Mouse (Mus musculus) left cerebral cortex, postnatal 14 days (tissue): ENCODE measurements around the gene Uts2b. TPM values are rescaled to one million over a fixed set of nuclear protein-coding genes. Genes with fewer than 3 reads are reported as not detected.

ENCODE experiments used
- DNase-seq, 2 experiments: peaks; one replicate each; pipeline ENCODE4 v3.0.0; 2021 to 2022; ENCODE audit warnings: low spot score in 2 of 2, mixed read lengths in 1 of 2
- intact Hi-C: fragments of 180-260 bp; cut with DNase I; formaldehyde crosslinking; loops from one replicate; pipeline ENCODE4 v1.15.1; 2025
- long read RNA-seq, 2 experiments: library from polyadenylated mRNA; stranded (forward); transcript quantifications; one replicate each; pipeline ENCODE4 v2.0.0; 2021
- total RNA-seq, 2 experiments: library from RNA; stranded (reverse); gene quantifications; 2 replicates each; pipeline ENCODE4 v1.2.3; 2021

The Uts2b gene
- total RNA-seq = not detected
- long read RNA-seq, experiment 1 = 0 reads
- long read RNA-seq, experiment 2 = 0 reads

DNA sequence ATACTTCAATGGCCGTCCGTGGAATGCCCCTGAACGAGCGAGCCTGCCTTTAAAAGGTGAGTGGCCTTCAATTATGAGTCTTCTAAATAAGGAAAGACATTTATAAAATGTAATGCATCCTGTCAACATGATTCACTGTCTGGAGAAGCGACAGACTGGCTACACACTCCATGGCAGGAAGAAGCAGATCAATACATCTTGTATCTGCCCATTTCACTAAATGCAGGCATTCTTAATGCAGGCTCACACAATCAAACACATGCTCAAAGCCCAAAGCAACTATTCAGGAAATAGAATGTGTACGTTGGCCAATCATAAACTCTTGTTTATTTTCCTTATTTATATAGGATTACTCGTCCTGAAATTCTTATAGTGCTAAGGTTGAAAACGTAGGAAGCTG lies at the start of gene Uts2b:
Gene Uts2b, minus strand, starts transcription at position 49 of the 400 bp plus-strand sequence.
- intact Hi-C loops = no loop called here
- no peak for DNase-seq

DNA sequence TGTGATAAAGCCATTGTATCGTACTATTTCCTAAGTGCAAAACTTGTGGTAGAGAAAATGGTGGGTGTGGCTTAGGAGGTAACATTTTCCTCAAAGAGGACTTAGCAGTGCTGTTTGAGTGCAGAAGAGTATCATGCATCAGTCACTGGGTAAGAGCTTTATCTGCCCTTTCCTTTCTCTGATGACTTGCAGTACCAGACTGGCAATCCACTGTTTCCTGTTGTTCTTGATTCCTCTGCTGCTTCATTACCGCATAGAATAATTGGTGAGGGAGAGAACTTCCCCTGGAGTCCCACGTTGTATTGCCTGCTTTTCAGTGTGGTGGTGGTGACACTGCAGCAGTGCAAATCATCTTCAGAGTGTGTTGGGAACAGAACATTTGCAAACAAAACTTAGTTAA lies 47.6 kb upstream of the Uts2b start:
- DNase-seq = no peak
- intact Hi-C loops = no loop called here

DNA sequence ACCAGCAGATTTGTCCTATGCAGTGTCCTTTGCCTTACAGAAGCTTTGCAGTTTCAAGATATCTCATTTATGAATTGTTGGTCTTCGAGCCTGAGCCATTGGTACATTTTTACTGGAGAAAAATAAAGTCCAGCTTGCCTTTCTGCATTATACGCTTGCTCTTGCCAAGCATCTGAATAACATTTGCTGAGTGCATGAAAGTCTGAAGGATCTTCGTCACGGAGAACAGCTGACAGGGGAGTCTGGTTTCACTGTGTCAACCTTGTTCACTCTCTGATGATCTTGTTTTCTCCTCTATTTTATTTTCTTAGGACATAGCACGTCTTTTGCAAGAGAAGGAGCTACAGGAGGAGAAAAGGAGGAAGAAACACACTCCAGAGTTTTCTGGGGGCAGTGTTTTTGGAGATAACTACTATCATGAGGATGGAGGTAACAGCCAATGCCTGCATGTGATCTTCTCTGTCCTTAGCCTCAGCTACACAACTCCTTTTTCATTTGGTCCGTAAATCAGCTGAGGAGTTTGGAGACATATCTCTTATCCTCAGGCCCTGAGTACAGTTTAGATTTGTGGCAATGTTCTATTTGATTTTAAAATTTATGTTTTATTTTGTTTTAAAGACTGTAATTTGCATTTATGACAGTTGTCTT lies 47.0 kb upstream of the Uts2b start:
- no peak for DNase-seq
- intact Hi-C loops = no loop called here

DNA sequence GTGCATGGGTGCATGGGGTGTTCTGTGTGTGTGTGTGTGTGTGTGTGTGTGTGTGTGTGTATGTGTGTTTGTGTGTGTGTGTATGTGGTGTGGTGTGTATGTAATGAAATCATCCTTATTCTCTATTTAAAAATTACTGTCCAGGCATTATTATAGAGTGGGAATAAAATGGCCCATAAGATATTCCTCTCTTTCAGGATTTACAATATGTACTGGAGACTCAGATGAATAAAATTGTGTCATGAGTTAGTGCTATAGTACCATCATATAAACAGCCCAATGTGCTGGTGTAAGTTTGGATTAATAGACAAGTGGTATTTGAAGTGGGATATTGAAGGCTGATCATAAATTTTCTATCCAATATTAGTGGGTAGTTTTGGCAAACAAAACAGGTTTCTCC lies 34.1 kb upstream of the Uts2b start:
- DNase-seq = no peak
- intact Hi-C loops = no loop called here

DNA sequence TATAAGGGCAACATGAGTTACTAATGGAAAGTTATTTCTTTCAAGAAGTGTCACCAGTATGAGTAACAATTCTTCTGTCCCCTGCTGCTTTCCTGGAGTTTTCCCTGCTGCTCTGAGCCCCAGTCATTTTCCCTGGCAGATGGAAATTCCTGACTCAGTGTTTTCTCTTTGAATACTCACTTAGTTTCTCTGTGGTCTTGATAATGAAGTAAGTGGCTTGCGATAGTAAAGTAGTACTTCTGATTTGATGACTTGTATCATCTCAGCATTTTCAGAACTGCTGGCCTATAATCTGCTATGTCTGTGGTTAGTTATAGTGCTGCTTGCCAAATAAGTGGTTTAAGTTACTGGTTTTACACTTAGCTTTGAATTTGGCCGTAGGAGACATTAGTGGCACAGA lies 31.5 kb upstream of the Uts2b start:
- no peak for DNase-seq
- intact Hi-C loops = no loop called here

DNA sequence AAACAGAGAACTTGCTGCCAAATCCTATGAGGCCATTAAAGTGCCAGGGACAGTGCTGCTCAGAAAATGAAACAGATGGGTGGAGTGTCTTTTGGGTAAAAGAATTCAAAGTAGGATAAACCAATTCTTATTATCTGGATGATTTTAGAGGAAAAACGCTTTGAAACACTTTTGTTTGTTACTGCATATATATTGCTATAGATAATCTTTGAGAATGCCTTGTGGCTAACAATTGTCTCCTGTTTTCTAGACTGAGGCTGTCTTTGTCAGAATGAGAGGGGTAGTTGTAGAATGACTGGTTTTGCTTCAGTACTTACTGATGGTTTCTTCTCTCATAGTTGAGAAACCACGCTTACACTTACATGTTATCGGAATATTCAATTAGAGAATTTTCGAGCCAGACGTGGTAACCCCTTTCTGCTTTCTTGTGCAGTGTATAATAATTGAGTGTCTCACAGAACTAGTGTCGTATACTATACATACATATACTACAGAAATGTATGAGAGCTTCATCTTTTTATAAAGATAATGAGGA lies 29.7 kb upstream of the Uts2b start:
- no peak for DNase-seq
- intact Hi-C loops = no loop called here

DNA sequence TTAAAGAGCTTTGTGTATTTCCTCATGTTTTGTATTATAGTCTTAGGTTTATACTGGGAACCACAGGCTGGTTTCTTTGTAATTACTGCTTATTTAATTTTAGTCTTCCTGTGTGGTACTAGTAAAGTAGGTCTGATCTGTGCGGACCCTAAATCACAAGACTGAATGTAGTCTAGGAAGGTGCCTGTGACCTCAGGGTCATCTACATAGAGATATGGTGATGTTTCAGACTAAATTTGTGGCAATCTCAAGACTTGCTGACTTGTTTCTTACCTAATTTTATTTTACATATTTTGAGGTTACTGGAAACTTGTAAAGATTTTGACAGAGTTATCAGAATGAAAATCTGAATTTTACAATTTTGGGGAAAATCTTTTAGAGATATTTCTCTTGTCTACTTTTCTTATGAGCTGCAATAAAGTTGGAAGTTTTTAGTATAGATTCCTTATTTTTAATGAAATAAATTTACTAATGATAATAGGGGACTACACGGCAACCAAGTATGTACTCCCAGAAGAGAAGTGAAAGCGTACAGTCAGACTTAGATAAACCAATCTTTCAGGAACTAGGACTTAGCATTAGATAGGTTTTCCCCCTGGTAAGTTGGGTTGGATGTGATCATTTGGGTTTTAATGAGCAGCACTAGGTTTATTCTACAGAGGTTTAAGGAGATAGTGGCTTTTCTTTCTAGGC lies 29.1 kb upstream of the Uts2b start:
- no peak for DNase-seq
- intact Hi-C loops = no loop called here

DNA sequence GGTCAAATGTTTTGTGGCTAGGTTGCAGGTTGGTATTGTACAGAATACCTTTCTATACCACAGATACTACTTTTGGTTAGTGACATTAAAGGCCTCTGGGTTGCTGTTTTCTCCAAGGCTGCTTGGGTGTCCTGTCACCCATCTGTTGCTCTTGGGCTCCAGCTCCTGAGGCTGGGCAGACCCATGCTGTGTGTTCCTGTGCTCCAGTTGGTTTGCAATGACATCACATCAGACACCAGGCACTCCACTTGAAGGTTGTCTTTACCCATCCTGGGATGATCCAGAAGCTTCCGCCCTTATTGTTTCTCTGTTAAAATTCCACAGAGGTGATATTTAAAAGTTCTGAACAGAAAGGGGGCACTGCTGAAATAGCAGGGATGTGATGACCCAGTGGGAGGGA lies 26.9 kb upstream of the Uts2b start:
- intact Hi-C loops = no loop called here
- DNase-seq = no peak

DNA sequence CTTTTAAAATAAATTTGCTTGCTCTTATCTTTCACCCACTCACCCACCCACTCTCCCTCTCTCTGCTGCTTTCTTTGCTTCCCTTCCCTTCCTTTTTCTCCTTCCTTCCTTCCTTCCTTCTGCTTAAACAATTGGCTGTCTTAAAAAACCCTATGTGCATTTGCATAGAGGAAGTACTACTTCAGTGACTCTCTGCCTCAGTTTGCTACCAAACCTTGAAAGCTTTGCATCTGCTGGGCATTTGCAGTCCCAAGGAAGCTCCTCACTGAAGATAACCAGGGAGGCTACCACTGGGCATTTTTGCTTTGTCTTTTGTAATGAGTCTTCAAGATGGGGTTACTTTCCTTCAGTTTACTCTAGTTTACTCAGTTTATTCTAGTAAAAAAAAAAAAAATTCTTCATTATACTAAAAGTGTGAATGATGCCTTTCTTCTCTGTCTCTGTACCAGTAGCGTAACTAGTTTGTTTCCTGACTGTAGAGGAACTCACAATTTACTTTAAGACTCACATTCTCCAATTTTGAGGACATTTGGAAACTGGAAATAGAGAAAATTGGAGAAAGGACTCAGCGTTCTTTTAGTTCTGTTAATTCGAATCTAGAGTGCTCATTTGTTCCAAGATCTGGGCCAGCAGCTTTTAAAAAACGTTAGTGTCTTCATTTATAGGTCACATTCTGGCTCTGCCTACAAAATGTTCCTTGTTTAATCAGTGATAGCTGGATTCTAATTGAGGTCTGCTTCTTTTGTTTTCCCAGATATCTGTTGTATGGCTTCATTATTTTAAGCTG lies 25.4 kb upstream of the Uts2b start:
- DNase-seq = no peak
- intact Hi-C loops = no loop called here

DNA sequence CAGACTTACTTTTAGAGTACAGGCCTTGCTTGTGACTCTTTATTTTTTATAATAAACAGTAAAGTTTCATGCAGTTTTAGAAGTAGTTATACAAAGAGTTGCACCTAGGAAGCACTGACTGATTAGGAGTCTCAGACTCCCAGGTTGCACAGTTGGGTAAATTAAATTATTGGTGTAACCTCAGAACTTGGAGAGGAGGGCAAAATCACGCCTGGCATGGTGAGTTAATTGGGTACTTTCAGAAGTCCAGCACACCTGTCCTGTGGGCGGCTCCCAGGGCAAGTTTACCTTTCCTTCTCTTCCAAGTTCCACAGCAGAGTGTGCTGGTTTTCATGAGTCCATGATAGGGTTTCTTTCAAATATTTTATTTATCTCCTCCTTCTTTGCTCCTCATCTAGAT lies 21.8 kb upstream of the Uts2b start:
- intact Hi-C loops = no loop called here
- no peak for DNase-seq

DNA sequence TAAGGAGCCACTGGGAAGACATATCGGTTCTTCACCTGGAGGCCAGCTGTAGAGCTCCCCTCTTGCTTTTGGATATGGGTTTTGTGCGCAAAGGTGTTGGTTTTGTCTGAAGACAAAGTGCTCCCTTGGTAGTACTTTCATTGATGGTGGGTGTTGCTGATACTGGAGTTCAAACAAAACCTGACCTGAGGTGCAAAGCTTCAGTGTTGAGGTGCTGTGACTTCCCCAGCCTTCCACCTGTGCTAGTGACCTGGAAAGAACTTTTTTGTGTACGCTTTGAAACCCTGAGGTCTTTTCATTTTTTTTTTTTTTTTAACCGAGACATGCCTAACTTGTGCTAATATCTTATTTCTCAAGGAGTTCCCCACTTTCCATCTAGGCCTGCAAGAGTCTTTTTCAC lies 20.3 kb upstream of the Uts2b start:
- DNase-seq = no peak
- intact Hi-C loops = no loop called here

DNA sequence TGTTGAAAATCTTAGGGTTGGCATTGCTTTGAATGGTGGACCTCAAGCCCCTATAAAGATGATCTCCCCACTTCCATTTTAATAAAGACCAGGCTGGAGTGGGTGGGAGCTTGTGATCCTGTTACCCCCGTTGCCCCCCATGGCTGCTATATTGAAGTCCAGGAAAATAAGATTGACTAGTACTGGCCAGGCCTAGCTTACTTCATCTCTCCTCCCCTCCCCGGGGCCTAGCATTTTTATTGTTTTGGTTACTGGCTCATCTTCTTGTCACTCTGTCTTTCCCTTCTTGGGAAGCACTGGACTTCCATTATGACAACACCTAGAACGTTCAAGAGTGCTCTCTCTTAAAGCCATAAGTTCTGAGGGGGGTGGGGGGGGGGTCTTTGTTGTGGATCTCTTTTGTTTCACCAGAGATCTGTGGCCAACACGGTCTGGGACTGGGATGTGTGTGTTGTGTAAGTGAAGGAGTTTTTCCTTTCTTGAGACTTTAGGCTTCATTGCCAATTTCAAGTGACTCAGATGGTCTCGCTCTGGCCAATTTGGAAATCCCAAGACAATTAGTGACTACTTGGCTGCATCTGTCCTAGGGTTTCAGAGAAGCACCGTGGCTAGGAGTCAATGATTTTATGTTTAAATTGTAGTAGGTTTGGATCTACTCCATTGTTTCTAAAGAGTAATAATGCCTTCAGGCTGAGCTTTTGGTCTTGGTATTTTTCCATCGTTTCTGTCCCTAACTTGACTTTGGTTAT lies 19.7 kb upstream of the Uts2b start:
- no peak for DNase-seq
- intact Hi-C loops = no loop called here

DNA sequence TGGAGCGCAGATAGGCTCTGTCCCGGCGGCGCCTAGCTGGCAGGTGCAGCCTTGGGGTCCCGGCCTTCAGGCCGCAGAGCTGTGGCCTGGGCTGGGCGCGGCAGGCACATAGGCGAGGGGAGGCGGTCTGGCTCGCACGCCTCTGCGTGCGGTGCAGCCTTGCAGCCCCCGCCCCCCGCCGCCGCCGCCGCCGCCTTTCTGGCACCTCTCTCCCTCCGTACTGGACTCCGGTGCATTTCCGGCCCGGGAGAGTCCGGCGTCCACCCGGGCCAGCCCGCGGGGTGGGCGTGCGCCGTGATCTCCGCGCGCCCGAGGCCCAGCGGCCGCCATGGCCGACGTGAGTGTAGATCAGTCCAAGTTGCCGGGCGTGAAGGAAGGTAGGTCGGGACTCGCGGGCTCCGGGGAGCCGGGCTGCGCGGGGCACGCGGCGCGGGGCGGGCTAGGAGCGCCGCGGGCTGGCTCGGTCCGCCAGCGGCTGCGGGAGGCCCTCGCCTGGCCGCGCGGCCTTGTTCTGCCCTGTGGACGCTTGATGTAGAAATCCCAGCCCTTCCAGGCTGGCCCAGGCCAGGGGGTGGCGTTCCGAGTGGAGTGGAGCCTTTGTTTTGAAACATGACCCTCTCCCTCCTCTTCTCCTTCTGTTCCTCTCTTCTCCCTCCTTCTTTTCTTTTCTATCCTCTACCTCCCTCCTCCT lies 18.9 kb upstream of the Uts2b start, which contains the start of gene Ccdc50:
Gene Ccdc50, plus strand, starts transcription at position 109 of the 691 bp plus-strand sequence.
- intact Hi-C loops = no loop called here

DNA sequence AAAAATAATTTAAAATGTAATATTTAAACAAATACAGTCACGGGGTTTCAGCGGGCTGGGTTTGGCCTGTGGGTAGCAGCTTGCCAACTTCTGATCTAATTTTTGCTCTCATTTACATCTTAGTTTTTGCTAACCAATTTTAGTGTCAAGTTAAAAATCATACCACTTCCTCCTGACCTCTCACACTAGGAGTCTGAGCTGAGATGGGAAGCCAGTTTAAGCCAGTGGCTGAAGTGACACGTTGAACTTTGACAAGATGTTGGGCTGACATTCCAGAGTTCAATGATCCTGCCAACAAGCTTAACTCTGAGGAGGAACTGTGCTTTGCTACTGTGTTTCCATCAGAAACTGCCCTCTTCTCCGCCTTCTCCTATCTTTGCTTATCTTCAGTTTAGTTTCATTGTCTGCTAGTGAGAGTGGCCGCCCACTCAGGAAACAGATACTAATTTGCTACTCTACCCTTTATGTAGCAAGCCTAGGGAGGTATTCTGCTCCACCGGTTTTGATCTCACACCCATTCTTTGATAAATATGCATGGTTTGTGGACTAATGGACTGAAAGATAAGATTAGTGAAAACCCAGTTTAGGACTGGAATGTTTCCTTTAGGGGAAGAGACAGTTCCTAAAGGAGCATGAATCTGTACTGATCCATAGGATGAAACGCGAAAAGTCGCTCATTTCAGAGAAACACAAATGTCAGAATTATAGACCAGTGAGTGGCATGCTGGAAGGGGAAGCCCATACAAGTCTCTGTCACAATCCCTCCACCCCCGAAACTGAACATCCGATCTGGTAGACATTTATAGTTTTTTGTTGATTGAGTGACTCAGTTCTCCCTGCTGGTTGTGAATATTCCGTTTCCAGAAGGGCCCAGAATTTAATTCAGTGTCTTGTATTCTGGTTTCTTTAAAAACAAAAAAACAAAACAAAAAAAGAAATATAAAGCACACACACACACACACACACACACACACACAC lies 17.9 kb upstream of the Uts2b start:
- intact Hi-C loops = no loop called here

More for the DNA sequence above, 18.9 kb upstream of the Uts2b start, which contains the start of gene Ccdc50:
- peak; percentile 40 to 74 for DNase-seq

DNA sequence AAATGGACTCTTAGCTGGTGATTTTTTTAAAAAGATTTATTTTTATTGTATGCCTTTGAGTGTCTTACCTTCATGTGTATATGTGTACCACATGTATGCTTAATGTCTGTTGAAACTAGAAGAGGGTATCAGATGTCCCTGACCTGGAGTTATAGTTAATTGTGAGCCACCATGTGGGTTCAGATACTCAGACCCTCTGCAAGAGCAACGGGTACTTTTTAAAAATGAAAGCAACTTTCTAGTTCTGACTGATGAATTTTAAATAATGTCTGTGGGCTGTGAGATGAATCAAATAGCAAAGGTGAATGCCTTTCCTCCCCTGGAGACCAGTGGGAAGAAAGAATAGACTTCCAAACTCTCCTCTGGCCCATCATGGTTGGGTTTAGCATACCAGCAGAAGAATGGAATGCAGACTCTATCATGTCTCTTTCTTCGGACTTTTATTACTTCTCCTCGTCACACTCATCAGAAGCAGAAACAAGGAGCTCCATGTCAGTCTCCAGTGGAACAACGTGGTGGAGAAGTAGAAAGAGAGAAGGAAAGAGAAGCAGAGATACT lies 16.9 kb upstream of the Uts2b start:
- intact Hi-C loops = no loop called here
- DNase-seq = no peak

More for the DNA sequence above, 17.9 kb upstream of the Uts2b start:
- DNase-seq = no peak

DNA sequence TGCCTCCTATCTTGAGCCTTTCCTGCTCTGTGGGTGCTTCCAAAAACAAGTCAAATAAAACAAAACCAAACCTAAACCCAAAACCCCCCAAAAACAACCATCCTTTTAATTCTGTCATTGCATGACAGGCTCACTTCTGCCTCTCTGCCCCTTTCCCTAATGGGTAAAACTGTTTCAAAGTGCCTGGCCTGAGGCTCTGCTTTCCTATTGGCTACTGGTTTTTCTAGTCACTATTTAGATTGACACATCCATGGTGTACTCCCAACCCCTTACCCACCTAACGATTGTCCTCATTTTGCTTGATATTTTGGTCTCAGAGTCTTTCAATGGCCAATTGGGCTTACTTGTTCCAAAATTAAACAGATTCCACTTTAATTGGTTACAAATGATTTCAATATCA lies 15.6 kb upstream of the Uts2b start:
- intact Hi-C loops = no loop called here

DNA sequence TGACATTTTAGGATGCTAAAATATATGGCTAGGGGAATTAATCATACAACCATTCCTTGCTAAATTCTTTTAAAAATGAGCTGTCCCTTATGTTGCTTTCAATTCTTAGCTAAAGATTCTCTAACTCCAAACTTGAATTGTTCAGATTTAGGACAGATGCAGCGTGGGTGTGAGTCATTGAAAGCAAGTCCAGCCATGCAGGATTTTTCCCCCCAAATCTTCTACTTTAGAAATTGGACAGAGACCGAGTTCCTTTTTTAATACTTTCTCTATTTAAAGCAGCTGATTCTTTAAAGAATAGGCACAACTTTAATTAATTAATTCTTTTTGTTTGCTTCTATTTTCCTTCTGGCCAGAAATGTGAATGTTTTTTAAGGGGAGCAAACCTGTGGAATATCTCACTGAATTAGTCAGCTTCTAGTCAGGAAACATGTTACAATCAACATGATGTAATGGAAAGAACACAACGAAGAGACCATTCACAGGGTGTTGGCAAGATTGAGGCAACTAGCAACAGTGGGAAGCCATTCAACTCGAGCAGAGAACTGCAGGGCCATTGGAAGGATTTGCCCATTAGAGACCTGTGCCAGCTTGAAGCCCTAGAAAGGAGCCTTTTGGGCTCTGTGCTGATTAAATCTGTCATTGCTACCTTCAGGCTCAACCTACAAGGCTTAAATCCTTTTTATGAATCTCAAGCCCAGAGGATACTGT lies 15.0 kb upstream of the Uts2b start:
- DNase-seq = peak; percentile 37 to 43
- intact Hi-C loops = no loop called here

More for the DNA sequence above, 15.6 kb upstream of the Uts2b start:
- no peak for DNase-seq
